Mouse (Mus musculus) liver, embryonic 11.5 days (tissue): ENCODE measurements around the gene Parn. TPM values are rescaled to one million over a fixed set of nuclear protein-coding genes. Genes with fewer than 3 reads are reported as not detected.

Source experiments
- ATAC-seq: fragments of 200-750 bp; cut with Nextera tagmentation; replicated peaks from 2 replicates; pipeline ENCODE4 v1.8.0; 2017; ENCODE audit warnings: moderate number of reproducible peaks, mild to moderate bottlenecking, moderate TSS enrichment, moderate library complexity; ENCODE audit not compliant: low FRiP score
- DNase-seq: peaks from one replicate; pipeline ENCODE4 v3.0.0-alpha.2; 2017; ENCODE audit warnings: low spot score
- H3K27ac ChIP-seq: fragments of 300-500 bp; sonication (generic); 2 replicates; pipeline ENCODE4 v1.5.1; 2014; ENCODE audit warnings: mild to moderate bottlenecking, low read depth, low read length, control low read depth
- H3K27me3 ChIP-seq: fragments of 300-500 bp; sonication (generic); replicated peaks from 2 replicates; pipeline ENCODE4 v1.6.1; 2014; ENCODE audit warnings: low read length, mixed read lengths; ENCODE audit not compliant: control insufficient read depth, insufficient read depth
- H3K36me3 ChIP-seq: fragments of 300-500 bp; sonication (generic); 2 replicates; pipeline ENCODE4 v1.6.1; 2014; ENCODE audit warnings: mild to moderate bottlenecking, low read length, moderate library complexity, mixed read lengths; ENCODE audit not compliant: control insufficient read depth, insufficient read depth
- H3K4me1 ChIP-seq: fragments of 300-500 bp; sonication (generic); replicated peaks from 2 replicates; pipeline ENCODE4 v1.6.1; 2014; ENCODE audit warnings: low read length, mixed read lengths; ENCODE audit not compliant: control insufficient read depth, insufficient read depth
- H3K4me2 ChIP-seq: fragments of 300-500 bp; sonication (generic); 2 replicates; pipeline ENCODE4 v1.6.1; 2014; ENCODE audit warnings: mild to moderate bottlenecking, control low read depth, moderate library complexity
- H3K4me3 ChIP-seq: fragments of 300-500 bp; sonication (generic); 2 replicates; pipeline ENCODE4 v1.5.1; 2014; ENCODE audit warnings: low read depth, low read length, control low read depth
- H3K9ac ChIP-seq: fragments of 300-500 bp; sonication (generic); 2 replicates; pipeline ENCODE4 v1.6.1; 2014; ENCODE audit warnings: low read depth, low read length, control low read depth
- H3K9me3 ChIP-seq: fragments of 300-500 bp; sonication (generic); 2 replicates; pipeline ENCODE4 v1.6.1; 2016; ENCODE audit warnings: low read length, inconsistent platforms, mixed read lengths; ENCODE audit not compliant: control insufficient read depth
- WGBS: fragments of 180-500 bp; shearing (Covaris S2); extraction: QIAGEN DNeasy Blood & Tissue Kit; methylation state at CpG from one replicate; pipeline ENCODE4 v1.1.7; 2014; 5-methylcytosine and 5-hydroxymethylcytosine counted together
- polyA plus RNA-seq: library from polyadenylated mRNA; unstranded; fragments of >200 nt; fragmentation: Nextera tagmentation; extraction: Ambion mirVana; gene quantifications from 2 replicates; pipeline ENCODE4 v1.2.1, GENCODE M21; 2014

Parn gene
- polyA plus RNA-seq, result 43.9 and 51.2 TPM in 2 replicates

DNA sequence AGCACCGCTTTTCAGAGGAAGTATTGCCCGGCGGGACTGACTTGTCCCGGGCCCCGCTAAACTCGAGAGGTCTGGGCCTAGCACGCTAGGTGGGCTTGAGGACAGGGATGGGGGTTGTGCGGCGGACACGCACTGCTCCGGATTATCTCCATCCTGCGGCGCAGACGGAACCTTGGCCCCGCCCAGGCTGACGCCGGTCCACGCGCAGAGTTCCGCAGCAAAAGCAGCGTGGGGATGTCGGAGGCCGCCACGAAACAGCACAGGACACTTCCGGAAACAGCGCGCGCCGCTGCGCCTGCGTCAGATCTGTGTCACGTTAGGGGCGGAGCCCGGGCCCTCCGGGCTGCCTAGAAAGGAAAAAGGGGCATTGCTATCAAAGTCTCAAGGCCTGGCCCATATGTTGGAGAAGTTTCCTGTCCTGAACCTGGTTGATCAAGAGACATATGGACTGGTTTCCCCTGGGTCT is at the start of gene Parn:
Parn (minus strand) TSS at position 293 of the 466 bp plus-strand sequence.
- no peaks in the 10 kb centered on the region for H3K9me3 ChIP-seq
- ATAC-seq (peak; percentile 81), DNase-seq (peak; percentile 87)
- peak within 1 kb of the TSS; percentile 76 for H3K4me3 ChIP-seq
- H3K4me2 ChIP-seq, result peak within 1 kb of the TSS; percentile 67
- H3K27me3 ChIP-seq, result no peaks in the 10 kb centered on the region
- under 1% methylated on average over 35 of the region's 35 CpGs for WGBS
- peak within 1 kb of the TSS; percentile 71 for H3K27ac ChIP-seq
- H3K9ac ChIP-seq, result peak within 1 kb of the TSS; percentile 79
- peaks cover 17% of the 10 kb centered on the region for H3K4me1 ChIP-seq
- peaks cover 9% of the 10 kb centered on the region for H3K36me3 ChIP-seq

DNA sequence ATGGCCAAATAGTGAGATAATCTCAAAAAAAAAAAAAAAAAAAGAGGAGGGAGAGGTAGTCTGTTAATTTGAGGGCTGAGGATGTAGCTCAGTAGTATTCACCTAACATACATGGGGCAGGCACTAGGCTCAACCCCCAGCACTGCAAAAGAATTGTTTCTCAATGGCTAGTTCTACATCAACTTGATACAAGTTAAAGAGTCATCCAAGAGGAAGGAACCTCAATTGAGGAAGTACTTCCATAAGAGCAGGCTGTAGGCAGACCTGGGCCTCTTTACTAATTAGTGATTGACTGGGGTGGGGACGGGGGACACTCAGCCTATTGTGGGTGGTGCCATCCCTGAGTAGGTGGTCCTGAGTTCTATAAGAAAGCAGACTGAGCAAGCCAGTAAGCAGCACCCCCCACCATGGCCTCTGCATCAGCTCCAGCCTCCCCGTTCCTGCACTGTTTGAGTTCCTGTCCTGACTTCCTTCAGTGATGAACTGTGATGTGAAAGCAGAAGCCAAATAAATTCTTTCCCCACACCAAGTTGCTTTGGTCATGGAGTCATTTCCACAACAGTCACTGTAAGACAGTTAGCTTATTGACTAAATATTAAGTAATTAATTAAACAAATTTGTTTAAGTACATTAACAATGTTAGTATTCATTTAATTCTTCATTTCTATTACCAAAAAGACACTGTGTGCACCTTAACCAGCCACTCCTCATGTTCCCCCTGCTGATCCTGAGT is 49.0 kb upstream of the Parn start:
- Histone ChIP-seq H3K36me3 (no peaks in the 10 kb centered on the region), H3K9ac (no peak overlapping the region), H3K9me3 (no peaks in the 10 kb centered on the region), H3K27me3 (no peaks in the 10 kb centered on the region), H3K4me2 (no peak overlapping the region), H3K4me3 (no peak overlapping the region), H3K4me1 (no peaks in the 10 kb centered on the region), H3K27ac (no peak overlapping the region)
- no peak for DNase-seq
- no peak for ATAC-seq
- WGBS, result 49% methylated on average over 2 of the region's 2 CpGs

DNA sequence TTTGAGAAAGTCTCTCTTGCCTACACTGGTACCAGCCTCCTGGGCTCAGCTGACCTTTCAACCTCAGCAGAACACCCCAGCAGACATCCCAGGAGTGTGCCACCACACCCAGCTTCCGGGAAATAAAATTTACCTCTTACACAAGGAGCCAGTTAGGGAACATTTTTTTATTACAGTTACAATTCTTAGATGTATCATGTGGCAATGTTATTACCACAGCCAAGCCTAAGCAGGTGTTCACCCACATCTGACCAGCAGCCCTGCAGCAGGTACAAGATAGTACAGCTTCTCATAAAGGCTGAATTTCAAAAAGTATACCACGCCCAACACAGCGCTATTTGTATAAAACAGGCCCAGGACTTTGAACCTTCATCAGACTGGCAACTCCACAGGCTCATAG is 46.9 kb upstream of the Parn start:
- no peak overlapping the region for H3K9ac ChIP-seq
- ATAC-seq (no peak), DNase-seq (no peak)
- H3K4me3 ChIP-seq, result no peak overlapping the region
- H3K36me3 ChIP-seq, result no peaks in the 10 kb centered on the region
- no peaks in the 10 kb centered on the region for H3K9me3 ChIP-seq
- H3K4me2 ChIP-seq, result no peak overlapping the region
- WGBS, result 84% methylated on average over 3 of the region's 3 CpGs
- no peaks in the 10 kb centered on the region for H3K4me1 ChIP-seq
- H3K27ac ChIP-seq, result no peak overlapping the region
- H3K27me3 ChIP-seq, result no peaks in the 10 kb centered on the region

DNA sequence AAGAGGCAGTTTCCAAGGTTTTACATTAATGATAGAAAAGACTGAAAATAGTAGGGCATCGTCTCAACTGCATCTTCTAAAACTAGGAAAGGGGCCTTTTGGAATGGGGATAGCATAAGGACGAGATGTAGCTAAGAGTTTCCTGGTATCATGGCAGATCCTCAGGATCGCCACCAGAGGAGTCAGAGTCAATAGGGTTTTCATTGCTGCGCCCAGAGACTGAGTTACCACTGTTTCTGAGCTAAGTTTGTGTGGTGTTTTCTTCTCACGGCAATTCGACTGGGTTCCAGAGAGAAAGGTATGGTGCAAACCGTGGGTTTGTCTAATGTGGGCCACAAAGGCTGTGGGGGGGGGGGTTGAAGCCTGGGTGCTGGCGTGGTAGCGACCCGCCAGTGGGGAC is 36.7 kb upstream of the Parn start:
- no peak overlapping the region for H3K27ac ChIP-seq
- H3K9ac ChIP-seq, result no peak overlapping the region
- no peak overlapping the region for H3K4me2 ChIP-seq
- DNase-seq (no peak), ATAC-seq (no peak)
- 93% methylated on average over 10 of the region's 10 CpGs for WGBS
- peaks cover 11% of the 10 kb centered on the region for H3K36me3 ChIP-seq
- H3K9me3 ChIP-seq, result no peaks in the 10 kb centered on the region
- no peaks in the 10 kb centered on the region for H3K27me3 ChIP-seq
- H3K4me1 ChIP-seq, result no peaks in the 10 kb centered on the region
- no peak overlapping the region for H3K4me3 ChIP-seq

DNA sequence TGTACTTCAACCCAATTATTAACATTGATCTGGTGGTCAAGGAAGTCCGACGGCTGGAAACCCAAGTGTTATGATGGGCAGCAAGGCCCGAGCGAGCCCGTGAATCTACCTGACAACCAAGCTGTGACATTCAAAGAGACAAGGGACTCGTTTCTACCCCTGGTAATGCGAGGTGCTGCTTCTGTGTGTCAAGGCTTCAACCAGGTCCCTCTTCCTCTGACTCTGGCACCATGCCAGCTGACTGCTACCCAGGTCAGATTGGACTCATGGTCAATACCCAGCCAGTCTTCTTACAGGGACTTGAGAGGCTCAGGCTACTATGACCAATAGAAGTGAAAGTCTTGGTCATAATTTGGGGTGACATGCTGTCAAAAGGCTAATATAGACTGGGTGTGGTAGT is 34.2 kb upstream of the Parn start:
- Histone ChIP-seq H3K27me3 (no peaks in the 10 kb centered on the region), H3K27ac (no peak overlapping the region), H3K4me3 (no peak overlapping the region), H3K4me1 (no peaks in the 10 kb centered on the region), H3K9ac (no peak overlapping the region), H3K9me3 (no peaks in the 10 kb centered on the region), H3K4me2 (no peak overlapping the region), H3K36me3 (peaks cover 27% of the 10 kb centered on the region)
- DNase-seq (no peak), ATAC-seq (no peak)
- 94% methylated on average over 7 of the region's 7 CpGs for WGBS

DNA sequence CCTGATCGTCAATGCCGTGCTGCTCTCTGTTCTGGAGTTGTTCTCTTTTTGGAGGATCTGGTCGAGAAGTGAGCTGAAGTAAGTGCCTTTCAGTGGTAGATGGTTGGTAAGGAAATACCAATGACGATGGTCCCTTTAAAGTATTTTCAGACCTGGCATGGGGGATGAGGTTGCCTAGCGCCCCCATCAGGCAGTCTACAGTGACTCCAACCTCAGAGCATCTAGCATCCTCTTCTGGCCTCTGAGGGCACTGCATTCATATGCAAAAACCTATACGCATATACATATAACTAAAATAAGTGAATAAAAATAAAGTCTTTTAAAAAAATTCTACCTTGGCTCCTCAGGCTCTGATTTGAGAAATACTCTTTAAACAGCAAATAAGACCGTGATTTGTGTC is 31.0 kb upstream of the Parn start:
- Histone ChIP-seq H3K27ac (no peak overlapping the region), H3K36me3 (peaks cover 38% of the 10 kb centered on the region), H3K9ac (no peak overlapping the region), H3K4me2 (no peak overlapping the region), H3K9me3 (no peaks in the 10 kb centered on the region), H3K27me3 (no peaks in the 10 kb centered on the region), H3K4me1 (no peaks in the 10 kb centered on the region), H3K4me3 (no peak overlapping the region)
- ATAC-seq, result no peak
- no peak for DNase-seq
- WGBS, result 91% methylated on average over 7 of the region's 7 CpGs

DNA sequence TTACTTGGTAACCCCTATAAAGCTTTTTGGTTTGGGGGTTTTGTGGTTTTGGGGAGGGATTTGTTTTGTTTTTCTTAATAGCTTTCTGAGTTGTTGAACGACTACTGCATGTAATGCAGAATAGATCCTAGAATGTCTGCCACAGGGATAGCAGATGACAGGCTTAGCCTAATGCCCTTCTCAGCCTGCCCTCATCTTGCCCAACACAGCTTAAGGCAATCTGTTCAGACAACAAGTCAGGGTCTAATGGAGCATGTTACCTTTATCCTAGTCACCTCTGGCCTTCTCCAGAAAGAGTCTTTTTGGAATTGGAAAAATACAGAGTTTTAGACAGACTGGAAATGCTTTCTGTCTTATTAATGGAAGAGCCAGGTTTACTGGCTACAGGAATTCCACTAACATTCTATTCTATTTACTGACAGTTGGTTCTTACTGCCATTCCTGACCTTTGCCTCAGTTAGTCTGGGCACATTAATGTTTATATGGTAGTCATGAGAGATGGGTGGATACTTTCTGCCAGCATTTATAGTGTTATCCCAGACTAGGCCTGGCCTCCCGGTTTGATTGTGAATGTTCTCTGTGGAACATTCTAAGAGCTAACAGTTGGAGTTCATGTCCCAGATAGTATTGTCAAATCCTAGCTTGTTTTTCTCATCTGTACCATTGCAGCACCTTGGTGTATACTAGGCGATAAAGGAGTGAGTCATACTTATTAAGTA is 10.8 kb upstream of the Parn start:
- DNase-seq, result no peak
- H3K36me3 ChIP-seq, result peaks cover 7% of the 10 kb centered on the region; the same call in 1 of the 2 replicates
- H3K4me3 ChIP-seq, result no peak overlapping the region
- no peak overlapping the region for H3K9ac ChIP-seq
- no peaks in the 10 kb centered on the region for H3K27me3 ChIP-seq
- H3K9me3 ChIP-seq, result no peaks in the 10 kb centered on the region
- H3K4me2 ChIP-seq, result no peak overlapping the region
- no peak overlapping the region for H3K27ac ChIP-seq
- 89% methylated on average over 3 of the region's 3 CpGs for WGBS
- no peaks in the 10 kb centered on the region for H3K4me1 ChIP-seq
- no peak for ATAC-seq

DNA sequence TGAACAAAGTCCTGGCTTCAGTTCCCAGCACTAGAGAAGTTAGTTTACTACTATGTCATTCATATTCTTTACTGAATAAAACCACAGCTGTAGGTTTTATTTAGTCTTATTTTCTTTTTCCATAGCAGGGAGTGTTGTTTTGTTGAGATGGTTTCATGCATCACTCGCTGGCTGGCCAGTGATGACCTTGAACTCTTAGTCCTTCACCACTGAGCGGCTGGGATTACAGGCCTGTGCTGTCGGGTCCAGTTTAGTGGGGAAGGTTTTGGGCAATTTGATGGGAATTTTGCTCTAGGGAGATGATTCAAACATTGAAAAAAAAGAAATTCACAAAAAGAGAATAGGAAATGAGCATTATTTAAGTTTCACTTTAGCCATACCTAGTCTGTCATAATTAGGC is 6.5 kb upstream of the Parn start:
- H3K4me1 ChIP-seq, result peaks cover 7% of the 10 kb centered on the region
- no peak overlapping the region for H3K9ac ChIP-seq
- ATAC-seq (no peak), DNase-seq (no peak)
- no peak overlapping the region for H3K27ac ChIP-seq
- H3K9me3 ChIP-seq, result no peaks in the 10 kb centered on the region
- 88% methylated on average over 3 of the region's 3 CpGs for WGBS
- no peaks in the 10 kb centered on the region for H3K27me3 ChIP-seq
- H3K4me3 ChIP-seq, result no peak overlapping the region
- H3K36me3 ChIP-seq, result peaks cover 7% of the 10 kb centered on the region; the same call in 1 of the 2 replicates
- H3K4me2 ChIP-seq, result no peak overlapping the region
